Mouse (Mus musculus) embryonic facial prominence, embryonic 10.5 days (tissue): ENCODE measurements around the gene Ankrd11. TPM values are rescaled to one million over a fixed set of nuclear protein-coding genes. Genes with fewer than 3 reads are reported as not detected.

Experiments used
- DNase-seq: peaks from one replicate; pipeline ENCODE4 v3.0.0-alpha.2; 2017; ENCODE audit warnings: low spot score
- H3K27ac ChIP-seq: fragments of 300-500 bp; sonication (generic); replicated peaks from 2 replicates; pipeline ENCODE4 v1.5.1; 2016; ENCODE audit warnings: mild to moderate bottlenecking
- H3K27me3 ChIP-seq: fragments of 300-500 bp; sonication (generic); replicated peaks from 2 replicates; pipeline ENCODE4 v1.6.1; 2016; ENCODE audit warnings: low read depth, mild to moderate bottlenecking; ENCODE audit not compliant: poor library complexity, severe bottlenecking
- H3K36me3 ChIP-seq: fragments of 300-500 bp; sonication (generic); replicated peaks from 2 replicates; pipeline ENCODE4 v1.6.1; 2016; ENCODE audit warnings: mild to moderate bottlenecking, moderate library complexity
- H3K4me1 ChIP-seq: fragments of 300-500 bp; sonication (generic); 2 replicates; pipeline ENCODE4 v1.6.1; 2016
- H3K4me3 ChIP-seq: fragments of 300-500 bp; sonication (generic); 2 replicates; pipeline ENCODE4 v1.5.1; 2016; ENCODE audit warnings: mild to moderate bottlenecking, moderate library complexity
- H3K9me3 ChIP-seq: fragments of 300-500 bp; sonication (generic); 2 replicates; pipeline ENCODE4 v1.6.1; 2016; ENCODE audit warnings: mild to moderate bottlenecking
- WGBS: fragments of 180-500 bp; shearing (Covaris S2); methylation state at CpG from one replicate; pipeline ENCODE4 v1.1.7; 2016; 5-methylcytosine and 5-hydroxymethylcytosine counted together
- polyA plus RNA-seq: library from polyadenylated mRNA; unstranded; fragments of >200 nt; fragmentation: Nextera tagmentation; extraction: Ambion mirVana; gene quantifications from 2 replicates; pipeline ENCODE4 v1.2.1, GENCODE M21; 2016

Gene Ankrd11
- polyA plus RNA-seq, 1 experiment from 2014 or later = 41.2 TPM

DNA sequence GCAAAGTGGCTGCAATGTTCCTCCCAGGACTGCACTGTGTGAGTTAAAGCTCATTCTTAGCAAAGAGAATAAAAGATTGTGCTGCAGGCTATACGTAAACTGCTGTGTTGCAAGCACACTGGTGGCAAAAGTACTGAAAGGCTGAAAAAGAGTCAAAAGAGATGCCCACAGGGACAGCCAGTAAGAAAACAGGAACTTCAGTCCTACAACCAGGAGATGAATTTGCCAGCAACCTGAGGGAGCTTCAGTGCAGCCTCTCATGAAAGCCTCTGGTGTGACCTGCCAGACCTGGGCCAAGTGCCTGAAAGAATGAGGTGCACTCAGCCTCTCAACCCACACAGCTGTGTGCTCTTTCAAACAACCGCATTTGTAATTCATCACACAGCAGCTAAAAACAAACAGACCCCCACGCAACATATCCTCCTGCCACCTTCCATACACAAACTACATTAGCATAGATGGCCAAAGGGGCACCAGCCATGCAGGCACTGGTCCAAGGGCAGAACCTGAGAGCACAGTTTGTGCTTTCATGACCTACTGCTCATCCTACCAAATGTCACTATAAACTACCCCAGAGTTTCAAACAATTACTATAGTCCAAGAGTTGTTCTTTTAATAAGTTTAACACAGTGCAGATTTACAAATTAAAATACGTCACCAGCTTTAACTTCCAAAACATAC, 23.5 kb downstream of the Ankrd11 start:
- H3K4me3 ChIP-seq = no peak overlapping the region
- no peak for DNase-seq
- no peak overlapping the region for H3K27ac ChIP-seq
- 83% methylated on average over 4 of the region's 4 CpGs for WGBS
- H3K36me3 ChIP-seq = peaks cover 29% of the 10 kb centered on the region
- H3K4me1 ChIP-seq = peaks cover 25% of the 10 kb centered on the region
- H3K27me3 ChIP-seq = no peaks in the 10 kb centered on the region
- H3K9me3 ChIP-seq = no peaks in the 10 kb centered on the region

GRCm38 (mm10) chr8:123017143-123017542, 24.9 kb downstream of the Ankrd11 start:
- DNase-seq = no peak
- Histone ChIP-seq H3K27me3 (no peaks in the 10 kb centered on the region), H3K9me3 (no peaks in the 10 kb centered on the region), H3K27ac (no peak overlapping the region), H3K36me3 (peaks cover 30% of the 10 kb centered on the region), H3K4me1 (peaks cover 25% of the 10 kb centered on the region), H3K4me3 (no peak overlapping the region)
- WGBS = 92% methylated on average over 4 of the region's 4 CpGs

DNA sequence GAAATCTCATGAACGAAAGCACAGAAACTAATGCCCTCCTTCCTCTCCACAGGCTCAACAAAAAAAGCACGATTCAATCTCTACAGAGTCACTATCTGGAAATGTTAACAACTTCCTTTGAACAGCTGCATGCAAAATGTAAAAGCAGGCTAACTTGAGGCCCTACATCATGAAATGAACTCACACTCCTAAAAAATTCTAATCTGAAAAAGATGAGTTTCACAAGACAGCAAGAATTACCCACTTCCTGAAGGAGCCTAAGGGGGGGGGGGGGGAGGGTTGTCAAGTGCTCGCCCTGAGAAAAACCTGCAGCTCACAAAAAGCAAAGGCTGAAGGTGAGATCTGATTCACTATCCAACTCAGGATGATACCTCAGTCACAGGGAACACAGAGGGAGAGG, 27.0 kb downstream of the Ankrd11 start:
- Histone ChIP-seq H3K36me3 (peaks cover 29% of the 10 kb centered on the region), H3K4me1 (peaks cover 19% of the 10 kb centered on the region), H3K9me3 (no peaks in the 10 kb centered on the region), H3K27me3 (no peaks in the 10 kb centered on the region), H3K4me3 (no peak overlapping the region), H3K27ac (no peak overlapping the region)
- DNase-seq = no peak
- WGBS = 77% methylated on average over 3 of the region's 3 CpGs

GRCm38 (mm10) chr8:123014429-123014828, 27.6 kb downstream of the Ankrd11 start:
- Histone ChIP-seq H3K4me1 (peaks cover 19% of the 10 kb centered on the region), H3K4me3 (no peak overlapping the region), H3K36me3 (peaks cover 33% of the 10 kb centered on the region), H3K27me3 (no peaks in the 10 kb centered on the region), H3K27ac (no peak overlapping the region), H3K9me3 (no peaks in the 10 kb centered on the region)
- DNase-seq = no peak
- WGBS = 85% methylated on average over 7 of the region's 7 CpGs

- H3K9me3 ChIP-seq = no peaks in the 10 kb centered on the region
- H3K36me3 ChIP-seq = peaks cover 25% of the 10 kb centered on the region
- no peak overlapping the region for H3K4me3 ChIP-seq
- H3K27me3 ChIP-seq = no peaks in the 10 kb centered on the region
- H3K27ac ChIP-seq = no peak overlapping the region
- H3K4me1 ChIP-seq = peaks cover 13% of the 10 kb centered on the region
- DNase-seq = no peak
Measured at GRCm38 (mm10) chr8:123011321-123011720, 30.8 kb downstream of the Ankrd11 start.

GRCm38 (mm10) chr8:123005805-123006204, 36.3 kb downstream of the Ankrd11 start:
- Histone ChIP-seq H3K27ac (no peak overlapping the region), H3K4me1 (peaks cover 35% of the 10 kb centered on the region), H3K9me3 (no peaks in the 10 kb centered on the region), H3K27me3 (no peaks in the 10 kb centered on the region), H3K36me3 (peaks cover 11% of the 10 kb centered on the region), H3K4me3 (no peak overlapping the region)
- 84% methylated on average over 5 of the region's 5 CpGs for WGBS
- no peak for DNase-seq

- 73% methylated on average over 3 of the region's 3 CpGs for WGBS
- DNase-seq = no peak
- no peaks in the 10 kb centered on the region for H3K9me3 ChIP-seq
Measured at GRCm38 (mm10) chr8:123005328-123005727, 36.7 kb downstream of the Ankrd11 start.

GRCm38 (mm10) chr8:123004033-123004922, 37.8 kb downstream of the Ankrd11 start:
- peak; percentile 18 for DNase-seq
- H3K27ac ChIP-seq = no peak overlapping the region
- WGBS = 74% methylated on average over 14 of the region's 14 CpGs

More at GRCm38 (mm10) chr8:123005328-123005727, 36.7 kb downstream of the Ankrd11 start:
- peaks cover 39% of the 10 kb centered on the region for H3K4me1 ChIP-seq
- H3K27ac ChIP-seq = no peak overlapping the region
- no peaks in the 10 kb centered on the region for H3K27me3 ChIP-seq
- H3K4me3 ChIP-seq = no peak overlapping the region
- peaks cover 10% of the 10 kb centered on the region for H3K36me3 ChIP-seq

DNA sequence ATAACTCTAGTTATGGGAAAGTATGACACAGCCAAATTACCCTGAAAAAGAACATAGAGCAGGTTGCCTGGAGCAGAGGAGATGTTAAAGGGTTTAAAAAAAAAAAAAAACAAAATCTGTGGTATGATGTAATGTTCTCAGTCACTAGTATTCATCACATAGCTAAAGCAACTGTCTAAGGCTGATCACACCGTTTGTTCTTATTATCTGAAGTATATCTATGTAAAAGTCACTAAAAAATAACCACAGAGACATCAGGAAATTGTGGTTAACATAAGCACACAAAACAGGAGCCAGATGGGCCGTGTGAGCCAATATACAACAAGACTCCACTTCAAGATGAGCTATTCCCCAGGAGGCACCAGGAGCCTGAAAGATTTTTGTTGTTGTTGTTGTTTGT, 41.8 kb downstream of the Ankrd11 start:
- Histone ChIP-seq H3K36me3 (peaks cover 11% of the 10 kb centered on the region), H3K27ac (no peak overlapping the region), H3K27me3 (no peaks in the 10 kb centered on the region), H3K4me3 (no peak overlapping the region), H3K4me1 (peaks cover 25% of the 10 kb centered on the region), H3K9me3 (no peaks in the 10 kb centered on the region)
- DNase-seq = no peak
- WGBS = 84% methylated on average over 2 of the region's 2 CpGs

More at GRCm38 (mm10) chr8:123004033-123004922, 37.8 kb downstream of the Ankrd11 start:
- Histone ChIP-seq H3K36me3 (peaks cover 1% of the 10 kb centered on the region; the same call in 1 of the 2 replicates), H3K27me3 (no peaks in the 10 kb centered on the region), H3K4me1 (peaks cover 39% of the 10 kb centered on the region), H3K4me3 (no peak overlapping the region), H3K9me3 (no peaks in the 10 kb centered on the region)

DNA sequence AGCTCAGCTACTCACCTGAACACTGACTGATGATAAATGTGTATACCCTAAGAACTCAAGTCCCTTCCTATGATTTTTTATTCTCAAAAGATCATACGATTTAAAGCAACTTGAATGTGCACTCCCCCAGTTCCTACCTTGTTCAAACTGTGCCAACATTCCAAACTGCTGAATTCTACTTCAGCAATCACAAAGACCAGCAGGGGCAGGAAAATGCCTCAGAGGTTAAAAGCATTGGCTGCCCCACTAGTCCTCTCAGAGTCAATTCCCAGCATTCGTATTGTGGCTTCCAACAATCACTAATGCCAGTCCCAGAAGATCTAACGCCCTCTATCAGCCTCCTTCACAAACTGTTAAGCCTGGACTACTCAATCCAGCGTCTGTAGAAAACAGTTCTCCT, 44.1 kb downstream of the Ankrd11 start:
- Histone ChIP-seq H3K4me1 (peaks cover 12% of the 10 kb centered on the region; the same call in 1 of the 2 replicates), H3K36me3 (peaks cover 11% of the 10 kb centered on the region), H3K27me3 (no peaks in the 10 kb centered on the region), H3K9me3 (no peaks in the 10 kb centered on the region), H3K27ac (no peak overlapping the region), H3K4me3 (no peak overlapping the region)
- no peak for DNase-seq
- WGBS = 84% methylated on average over 4 of the region's 4 CpGs

GRCm38 (mm10) chr8:122993740-122994139, 48.3 kb downstream of the Ankrd11 start:
- no peak for DNase-seq
- no peaks in the 10 kb centered on the region for H3K27me3 ChIP-seq
- peaks cover 11% of the 10 kb centered on the region for H3K36me3 ChIP-seq
- 84% methylated on average over 5 of the region's 5 CpGs for WGBS
- H3K4me3 ChIP-seq = no peak overlapping the region
- peaks cover 15% of the 10 kb centered on the region for H3K4me1 ChIP-seq
- H3K9me3 ChIP-seq = no peaks in the 10 kb centered on the region
- no peak overlapping the region for H3K27ac ChIP-seq

DNA sequence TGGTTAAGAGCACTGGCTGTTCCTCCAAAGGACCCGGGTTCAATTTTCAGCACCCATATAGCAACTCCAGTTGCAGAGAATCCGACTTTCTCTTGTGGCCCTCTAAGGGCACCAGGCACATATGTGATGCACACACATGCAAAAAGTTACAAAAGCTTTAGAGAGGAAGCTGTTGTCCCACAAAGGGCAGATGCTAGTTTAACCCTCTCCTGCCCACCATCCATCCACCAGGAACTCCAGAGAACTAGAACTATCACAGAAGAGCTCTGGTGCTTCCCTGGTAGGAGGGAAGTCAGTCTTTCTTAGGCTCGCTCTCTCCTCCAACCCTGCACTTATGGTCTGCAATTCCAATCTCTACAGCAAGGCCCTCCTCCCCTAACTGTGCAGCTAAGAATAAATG, 49.0 kb downstream of the Ankrd11 start:
- H3K4me1 ChIP-seq = peaks cover 15% of the 10 kb centered on the region
- no peak overlapping the region for H3K27ac ChIP-seq
- no peak overlapping the region for H3K4me3 ChIP-seq
- H3K9me3 ChIP-seq = no peaks in the 10 kb centered on the region
- no peak for DNase-seq
- H3K36me3 ChIP-seq = peaks cover 11% of the 10 kb centered on the region
- H3K27me3 ChIP-seq = no peaks in the 10 kb centered on the region
- WGBS = 84% methylated on average over 3 of the region's 3 CpGs

DNA sequence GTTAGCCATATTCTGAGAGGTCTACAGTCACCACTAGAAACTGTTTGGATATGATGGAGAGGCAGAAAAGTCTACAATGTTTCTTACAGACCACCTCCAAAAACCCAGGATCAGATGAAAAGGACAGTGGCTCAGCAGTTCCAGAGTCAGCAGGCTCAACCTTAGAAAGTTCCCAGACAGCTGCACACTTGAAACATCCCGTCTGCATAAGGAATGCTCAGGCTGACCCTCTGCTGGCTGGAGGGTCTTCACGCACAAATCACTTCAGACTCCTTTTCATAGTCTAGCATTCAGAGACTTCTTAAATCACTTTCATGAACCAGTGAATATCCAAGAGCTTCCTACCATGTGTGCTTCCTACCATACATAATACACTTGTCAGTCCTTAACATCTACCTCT, 49.8 kb downstream of the Ankrd11 start:
- no peaks in the 10 kb centered on the region for H3K9me3 ChIP-seq
- 72% methylated on average over 2 of the region's 2 CpGs for WGBS
- no peak for DNase-seq
- H3K4me1 ChIP-seq = peaks cover 17% of the 10 kb centered on the region
- no peaks in the 10 kb centered on the region for H3K27me3 ChIP-seq
- no peak overlapping the region for H3K27ac ChIP-seq
- peaks cover 11% of the 10 kb centered on the region for H3K36me3 ChIP-seq
- H3K4me3 ChIP-seq = no peak overlapping the region
